15 mouse cellular contexts compared by ENCODE assay signal in genomic region chr2:19060218-19060915, GRCm38 (mm10).
DNase-seq lines count a peak whose midpoint lies in the region; ATAC-seq and TF ChIP-seq lines count a peak whose summit lies in the region.
"Had no signal": no experiment of that assay in that cellular context is flagged by ENCODE, and none has a peak within 500 bp of the region (broad histone marks: within the 10 kb centered on the region; RNA-seq: fewer than 3 reads in every experiment).

No protein-coding gene starts in this region.

- ATAC-seq in hindbrain, embryonic 16.5 days = peak; percentile 58
- ATAC-seq in hindbrain, embryonic 11.5 days (ENCODE audit: low FRiP score) = no peak
- ATAC-seq in midbrain, postnatal 0 days (ENCODE audit: low FRiP score) = no peak
- no peak for ATAC-seq in midbrain, embryonic 13.5 days
- peak; percentile 67; the same call in 1 of the 2 replicates for ATAC-seq in neural tube, embryonic 15.5 days (ENCODE audit: low FRiP score)

- H3K4me1 ChIP-seq in hindbrain, embryonic 16.5 days (ENCODE audit: control insufficient read depth, insufficient read depth, low read depth, low read length) = no peaks in the 10 kb centered on the region
- H3K4me1 ChIP-seq in hindbrain, embryonic 11.5 days (replicated peaks; ENCODE audit: control insufficient read depth, insufficient read depth, low read length) = no peaks in the 10 kb centered on the region
- H3K4me1 ChIP-seq in midbrain, postnatal 0 days (ENCODE audit: insufficient read depth, low read length) = no peaks in the 10 kb centered on the region
- H3K4me1 ChIP-seq in midbrain, embryonic 13.5 days (replicated peaks) = no peaks in the 10 kb centered on the region
- 0 out of 2 replicates have a peak, but pooled peaks cover 5% of the 10 kb centered on the region for H3K4me1 ChIP-seq in neural tube, embryonic 15.5 days

- no peaks in the 10 kb centered on the region for H3K9me3 ChIP-seq in hindbrain, embryonic 16.5 days (ENCODE audit: control insufficient read depth, low read length)
- no peaks in the 10 kb centered on the region for H3K9me3 ChIP-seq in hindbrain, embryonic 11.5 days (ENCODE audit: control insufficient read depth, low read length)
- no peaks in the 10 kb centered on the region for H3K9me3 ChIP-seq in midbrain, postnatal 0 days (ENCODE audit: low read length)
- no peaks in the 10 kb centered on the region for H3K9me3 ChIP-seq in midbrain, embryonic 13.5 days
- no peaks in the 10 kb centered on the region for H3K9me3 ChIP-seq in neural tube, embryonic 15.5 days (replicated peaks)

- H3K4me3 ChIP-seq in hindbrain, embryonic 16.5 days (ENCODE audit: low read length) = no peak overlapping the region
- H3K4me3 ChIP-seq in hindbrain, embryonic 11.5 days (ENCODE audit: low read depth, low read length) = no peak overlapping the region
- H3K4me3 ChIP-seq in midbrain, postnatal 0 days (ENCODE audit: low read depth, low read length) = no peak overlapping the region
- H3K4me3 ChIP-seq in midbrain, embryonic 13.5 days (replicated peaks) = no peak overlapping the region
- H3K4me3 ChIP-seq in neural tube, embryonic 15.5 days (replicated peaks) = no peak overlapping the region

- WGBS in hindbrain, embryonic 16.5 days = 69% methylated on average over 9 of the region's 9 CpGs
- WGBS in hindbrain, embryonic 11.5 days = 90% methylated on average over 9 of the region's 9 CpGs
- WGBS in midbrain, postnatal 0 days = 83% methylated on average over 9 of the region's 9 CpGs
- WGBS in midbrain, embryonic 13.5 days = 87% methylated on average over 9 of the region's 9 CpGs
- WGBS in neural tube, embryonic 15.5 days = 49% methylated on average over 9 of the region's 9 CpGs

- H3K36me3 ChIP-seq in hindbrain, embryonic 16.5 days (ENCODE audit: control insufficient read depth, insufficient read depth, low read length) = no peaks in the 10 kb centered on the region
- H3K36me3 ChIP-seq in hindbrain, embryonic 11.5 days (ENCODE audit: control insufficient read depth, insufficient read depth, low read length) = no peaks in the 10 kb centered on the region
- no peaks in the 10 kb centered on the region for H3K36me3 ChIP-seq in midbrain, postnatal 0 days (ENCODE audit: insufficient read depth, low read length)
- no peaks in the 10 kb centered on the region for H3K36me3 ChIP-seq in midbrain, embryonic 13.5 days
- H3K36me3 ChIP-seq in neural tube, embryonic 15.5 days = no peaks in the 10 kb centered on the region

- DNase-seq in adrenal gland, postnatal 14 days = peak; percentile 20
- no peak for DNase-seq in adrenal gland, adult 8-10 months
- no peak for DNase-seq in hindbrain, embryonic 11.5 days (ENCODE audit: low spot score)
- DNase-seq in midbrain, postnatal 0 days (ENCODE audit: low spot score) = peak; percentile 28
- no peak for DNase-seq in left cerebral cortex, postnatal 10 days (ENCODE audit: extremely low spot score in 1 of 2, low spot score in 2 of 2)
- DNase-seq: cerebellum, postnatal 14 days; gastrocnemius, postnatal 14 days; heart, postnatal 4 days; layer of hippocampus, postnatal 36 days had no signal

- no peaks in the 10 kb centered on the region for H3K27me3 ChIP-seq in hindbrain, embryonic 16.5 days (replicated peaks; ENCODE audit: control insufficient read depth, insufficient read depth, low read length)
- no peaks in the 10 kb centered on the region for H3K27me3 ChIP-seq in hindbrain, embryonic 11.5 days (ENCODE audit: control insufficient read depth, insufficient read depth, low read length)
- no peaks in the 10 kb centered on the region for H3K27me3 ChIP-seq in midbrain, postnatal 0 days (ENCODE audit: insufficient read depth, low read length)
- H3K27me3 ChIP-seq in midbrain, embryonic 13.5 days = no peaks in the 10 kb centered on the region
- no peaks in the 10 kb centered on the region for H3K27me3 ChIP-seq in neural tube, embryonic 15.5 days (replicated peaks)

- no peak overlapping the region for H3K9ac ChIP-seq in hindbrain, embryonic 16.5 days (ENCODE audit: low read depth, low read length)
- no peak overlapping the region for H3K9ac ChIP-seq in hindbrain, embryonic 11.5 days (ENCODE audit: low read depth, low read length)
- H3K9ac ChIP-seq in midbrain, postnatal 0 days (replicated peaks; ENCODE audit: low read length, poor library complexity, severe bottlenecking) = no peak overlapping the region
- no peak overlapping the region for H3K9ac ChIP-seq in midbrain, embryonic 13.5 days (replicated peaks)
- no peak overlapping the region for H3K9ac ChIP-seq in neural tube, embryonic 15.5 days (replicated peaks)
- H3K9ac ChIP-seq: liver, embryonic 14.5 days had no signal

- no peak for TF ChIP-seq CTCF in midbrain, postnatal 0 days (IDR thresholded peaks at IDR 0.05)

- no peak overlapping the region for H3K4me2 ChIP-seq in hindbrain, embryonic 16.5 days (ENCODE audit: low read length)
- H3K4me2 ChIP-seq in hindbrain, embryonic 11.5 days (replicated peaks; ENCODE audit: low read depth, low read length) = no peak overlapping the region
- H3K4me2 ChIP-seq in midbrain, postnatal 0 days (ENCODE audit: low read depth, low read length, poor library complexity, severe bottlenecking) = no peak overlapping the region
- H3K4me2 ChIP-seq in midbrain, embryonic 13.5 days (replicated peaks) = no peak overlapping the region
- no peak overlapping the region for H3K4me2 ChIP-seq in neural tube, embryonic 15.5 days
- H3K4me2 ChIP-seq: heart, embryonic 11.5 days; midbrain, embryonic 11.5 days had no signal

- no peak overlapping the region for H3K27ac ChIP-seq in hindbrain, embryonic 16.5 days (ENCODE audit: low read depth, low read length)
- no peak overlapping the region for H3K27ac ChIP-seq in hindbrain, embryonic 11.5 days (ENCODE audit: low read depth, low read length)
- H3K27ac ChIP-seq in midbrain, postnatal 0 days (ENCODE audit: low read depth, low read length) = no peak overlapping the region
- H3K27ac ChIP-seq in midbrain, embryonic 13.5 days = no peak overlapping the region
- no peak overlapping the region for H3K27ac ChIP-seq in neural tube, embryonic 15.5 days (replicated peaks)
- H3K27ac ChIP-seq: liver, embryonic 14.5 days had no signal

- intact Hi-C loops in left cerebral cortex, postnatal 10 days (cut with DNase I) = no loop called here

Comparison
In these comparisons a context has a peak if more than half of its experiments do, and no peak if none do; other contexts are left out.
1. DNase-seq: peak in adrenal gland, postnatal 14 days (single experiment) and midbrain, postnatal 0 days (single experiment); none in adrenal gland, adult 8-10 months (single experiment), hindbrain, embryonic 11.5 days (single experiment) and left cerebral cortex, postnatal 10 days (0 of 2).
2. ATAC-seq: peak in hindbrain, embryonic 16.5 days (single experiment) and neural tube, embryonic 15.5 days (single experiment); none in hindbrain, embryonic 11.5 days (single experiment), midbrain, postnatal 0 days (single experiment) and midbrain, embryonic 13.5 days (single experiment).